Mouse (Mus musculus): ENCODE data around the gene Mtus2. TPM values are rescaled to one million over a fixed set of nuclear protein-coding genes. Genes with fewer than 3 reads are reported as not detected.

Mtus2 gene
- polyA plus RNA-seq, 1 experiment from 2014 or later: 43.1 TPM

GRCm38 (mm10) chr5:148087796-148088195 lies 130.7 kb downstream of the Mtus2 start:
- no peak overlapping the region for H3K9ac ChIP-seq
- WGBS: 80% methylated on average over 3 of the region's 3 CpGs
- no peaks in the 10 kb centered on the region for H3K27me3 ChIP-seq
- no peak overlapping the region for H3K4me3 ChIP-seq
- H3K4me2 ChIP-seq: no peak overlapping the region
- no peak for ATAC-seq (ENCODE audit: low FRiP score, low read depth)
- H3K36me3 ChIP-seq: no peaks in the 10 kb centered on the region
- no peaks in the 10 kb centered on the region for H3K4me1 ChIP-seq (replicated peaks)
- 0 out of 2 replicates have a peak overlapping the region, but pooled peaks have one; percentile 11 for H3K27ac ChIP-seq (replicated peaks)
- no peaks in the 10 kb centered on the region for H3K9me3 ChIP-seq

GRCm38 (mm10) chr5:148090191-148090821 lies 133.2 kb downstream of the Mtus2 start:
- Histone ChIP-seq H3K36me3 (no peaks in the 10 kb centered on the region), H3K4me3 (no peak overlapping the region), H3K4me1 (replicated peaks) (peaks cover 6% of the 10 kb centered on the region; the same call in 1 of the 2 replicates), H3K4me2 (no peak overlapping the region), H3K27ac (replicated peaks) (no peak overlapping the region), H3K9me3 (no peaks in the 10 kb centered on the region), H3K27me3 (no peaks in the 10 kb centered on the region), H3K9ac (no peak overlapping the region)
- WGBS: 71% methylated on average over 11 of the region's 11 CpGs
- ATAC-seq (ENCODE audit: low FRiP score, low read depth): no peak

GRCm38 (mm10) chr5:148094640-148095039 lies 137.5 kb downstream of the Mtus2 start:
- peaks cover 6% of the 10 kb centered on the region; the same call in 1 of the 2 replicates for H3K4me1 ChIP-seq (replicated peaks)
- H3K4me2 ChIP-seq: 0 out of 2 replicates have a peak overlapping the region, but pooled peaks have one; percentile 2
- 49% methylated on average over 10 of the region's 10 CpGs for WGBS
- H3K27ac ChIP-seq (replicated peaks): peak overlapping the region; percentile 66
- H3K36me3 ChIP-seq: no peaks in the 10 kb centered on the region
- no peaks in the 10 kb centered on the region for H3K9me3 ChIP-seq
- H3K9ac ChIP-seq: no peak overlapping the region
- no peaks in the 10 kb centered on the region for H3K27me3 ChIP-seq
- peak; percentile 68 for ATAC-seq (ENCODE audit: low FRiP score, low read depth)
- H3K4me3 ChIP-seq: no peak overlapping the region

GRCm38 (mm10) chr5:148099356-148099755 lies 142.2 kb downstream of the Mtus2 start:
- H3K4me2 ChIP-seq: no peak overlapping the region
- no peaks in the 10 kb centered on the region for H3K27me3 ChIP-seq
- no peak for ATAC-seq (ENCODE audit: low FRiP score, low read depth)
- no peak overlapping the region for H3K27ac ChIP-seq (replicated peaks)
- H3K9ac ChIP-seq: no peak overlapping the region
- H3K36me3 ChIP-seq: no peaks in the 10 kb centered on the region
- H3K9me3 ChIP-seq: no peaks in the 10 kb centered on the region
- WGBS: 92% methylated on average over 9 of the region's 9 CpGs
- peaks cover 5% of the 10 kb centered on the region; the same call in 1 of the 2 replicates for H3K4me1 ChIP-seq (replicated peaks)
- H3K4me3 ChIP-seq: no peak overlapping the region

- peaks cover 11% of the 10 kb centered on the region; the same call in 1 of the 2 replicates for H3K4me1 ChIP-seq (replicated peaks)
- 0 out of 2 replicates have a peak overlapping the region, but pooled peaks have one; percentile 1 for H3K27ac ChIP-seq (replicated peaks)
- no peak for ATAC-seq (ENCODE audit: low FRiP score, low read depth)
- no peak overlapping the region for H3K9ac ChIP-seq
- H3K4me2 ChIP-seq: no peak overlapping the region
- no peaks in the 10 kb centered on the region for H3K27me3 ChIP-seq
- H3K9me3 ChIP-seq: no peaks in the 10 kb centered on the region
- H3K4me3 ChIP-seq: no peak overlapping the region
- H3K36me3 ChIP-seq: no peaks in the 10 kb centered on the region
- 78% methylated on average over 6 of the region's 6 CpGs for WGBS
Measured at GRCm38 (mm10) chr5:148107324-148107723, 150.2 kb downstream of the Mtus2 start.

GRCm38 (mm10) chr5:148107890-148108289 lies 150.8 kb downstream of the Mtus2 start:
- H3K27ac ChIP-seq (replicated peaks): 0 out of 2 replicates have a peak overlapping the region, but pooled peaks have one; percentile 1
- WGBS: 23% methylated on average over 7 of the region's 7 CpGs
- ATAC-seq (ENCODE audit: low FRiP score, low read depth): no peak

GRCm38 (mm10) chr5:148108314-148108713 lies 151.2 kb downstream of the Mtus2 start:
- no peak overlapping the region for H3K9ac ChIP-seq
- 29% methylated on average over 9 of the region's 9 CpGs for WGBS
- 0 out of 2 replicates have a peak overlapping the region, but pooled peaks have one; percentile 7 for H3K4me2 ChIP-seq
- no peaks in the 10 kb centered on the region for H3K36me3 ChIP-seq
- H3K4me1 ChIP-seq (replicated peaks): peaks cover 11% of the 10 kb centered on the region; the same call in 1 of the 2 replicates
- no peak overlapping the region for H3K4me3 ChIP-seq
- no peak for ATAC-seq (ENCODE audit: low FRiP score, low read depth)
- 0 out of 2 replicates have a peak overlapping the region, but pooled peaks have one; percentile 29 for H3K27ac ChIP-seq (replicated peaks)
- H3K9me3 ChIP-seq: no peaks in the 10 kb centered on the region
- H3K27me3 ChIP-seq: no peaks in the 10 kb centered on the region

More at GRCm38 (mm10) chr5:148107890-148108289, 150.8 kb downstream of the Mtus2 start:
- Histone ChIP-seq H3K27me3 (no peaks in the 10 kb centered on the region), H3K36me3 (no peaks in the 10 kb centered on the region), H3K9ac (no peak overlapping the region), H3K4me1 (replicated peaks) (peaks cover 11% of the 10 kb centered on the region; the same call in 1 of the 2 replicates), H3K9me3 (no peaks in the 10 kb centered on the region), H3K4me2 (no peak overlapping the region), H3K4me3 (no peak overlapping the region)

GRCm38 (mm10) chr5:148115207-148115817 lies 158.2 kb downstream of the Mtus2 start:
- Histone ChIP-seq H3K4me3 (no peak overlapping the region), H3K36me3 (no peaks in the 10 kb centered on the region), H3K9ac (no peak overlapping the region), H3K4me1 (replicated peaks) (no peaks in the 10 kb centered on the region), H3K27me3 (no peaks in the 10 kb centered on the region), H3K9me3 (no peaks in the 10 kb centered on the region), H3K4me2 (no peak overlapping the region), H3K27ac (replicated peaks) (no peak overlapping the region)
- ATAC-seq (ENCODE audit: low FRiP score, low read depth): no peak
- WGBS: 60% methylated on average over 15 of the region's 15 CpGs

- ATAC-seq (ENCODE audit: low FRiP score, low read depth): no peak
Measured at GRCm38 (mm10) chr5:148124354-148124753, 167.2 kb downstream of the Mtus2 start.

GRCm38 (mm10) chr5:148130691-148131457 lies 173.8 kb downstream of the Mtus2 start:
- 37% methylated on average over 8 of the region's 8 CpGs for WGBS
- no peak overlapping the region for H3K4me2 ChIP-seq

More at GRCm38 (mm10) chr5:148124354-148124753, 167.2 kb downstream of the Mtus2 start:
- no peaks in the 10 kb centered on the region for H3K4me1 ChIP-seq (replicated peaks)
- no peak overlapping the region for H3K4me2 ChIP-seq
- no peak overlapping the region for H3K27ac ChIP-seq (replicated peaks)
- WGBS: 69% methylated on average over 12 of the region's 12 CpGs
- no peak overlapping the region for H3K4me3 ChIP-seq
- H3K9me3 ChIP-seq: no peaks in the 10 kb centered on the region
- H3K27me3 ChIP-seq: no peaks in the 10 kb centered on the region
- no peak overlapping the region for H3K9ac ChIP-seq
- H3K36me3 ChIP-seq: peaks cover 6% of the 10 kb centered on the region; the same call in 1 of the 2 replicates

GRCm38 (mm10) chr5:148131458-148132131 lies 174.5 kb downstream of the Mtus2 start:
- no peak overlapping the region for H3K9ac ChIP-seq
- no peaks in the 10 kb centered on the region for H3K9me3 ChIP-seq
- H3K27me3 ChIP-seq: no peaks in the 10 kb centered on the region
- peak overlapping the region; percentile 6; the same call in 1 of the 2 replicates for H3K27ac ChIP-seq (replicated peaks)
- peaks cover 23% of the 10 kb centered on the region for H3K4me1 ChIP-seq (replicated peaks)
- H3K36me3 ChIP-seq: no peaks in the 10 kb centered on the region
- ATAC-seq (ENCODE audit: low FRiP score, low read depth): no peak
- whole genome bisulfite sequencing: 63% methylated on average over 10 of the region's 10 CpGs
- H3K4me2 ChIP-seq: no peak overlapping the region
- H3K4me3 ChIP-seq: no peak overlapping the region

More at GRCm38 (mm10) chr5:148130691-148131457, 173.8 kb downstream of the Mtus2 start:
- H3K4me3 ChIP-seq: no peak overlapping the region
- no peak overlapping the region for H3K9ac ChIP-seq
- H3K9me3 ChIP-seq: no peaks in the 10 kb centered on the region
- peak overlapping the region; percentile 6; the same call in 1 of the 2 replicates for H3K27ac ChIP-seq (replicated peaks)
- no peak for ATAC-seq (ENCODE audit: low FRiP score, low read depth)
- no peaks in the 10 kb centered on the region for H3K36me3 ChIP-seq
- peaks cover 23% of the 10 kb centered on the region for H3K4me1 ChIP-seq (replicated peaks)
- no peaks in the 10 kb centered on the region for H3K27me3 ChIP-seq
